Mouse (Mus musculus) hindbrain, embryonic 11.5 days (tissue): ENCODE measurements at regions not wholly inside any gene's neighbourhood (a gene's known extent, or its start where the extent isn't known, plus 50 kb on each side); places are given as distances from the start of the nearest gene placed in this dataset.
A peak's percentile ranks its signal among the peaks of the same experiment; 100 is the strongest.

ENCODE experiments used
- ATAC-seq: fragments of 200-750 bp; cut with Nextera tagmentation; 2 replicates; pipeline ENCODE4 v1.8.0; 2017; ENCODE audit warnings: mild to moderate bottlenecking, moderate TSS enrichment, moderate library complexity; ENCODE audit not compliant: low FRiP score
- DNase-seq: peaks from one replicate; pipeline ENCODE4 v3.0.0-alpha.2; 2015; ENCODE audit warnings: low spot score
- H3K27ac ChIP-seq: fragments of 300-500 bp; sonication (generic); 2 replicates; pipeline ENCODE4 v1.5.1; 2014; ENCODE audit warnings: mild to moderate bottlenecking, low read depth, low read length
- H3K27me3 ChIP-seq: fragments of 300-500 bp; sonication (generic); 2 replicates; pipeline ENCODE4 v1.6.1; 2014; ENCODE audit warnings: mild to moderate bottlenecking, low read length, moderate library complexity, mixed read lengths; ENCODE audit not compliant: control insufficient read depth, insufficient read depth
- H3K36me3 ChIP-seq: fragments of 300-500 bp; sonication (generic); 2 replicates; pipeline ENCODE4 v1.6.1; 2014; ENCODE audit warnings: mild to moderate bottlenecking, low read length, moderate library complexity, mixed read lengths; ENCODE audit not compliant: control insufficient read depth, insufficient read depth
- H3K4me1 ChIP-seq: fragments of 300-500 bp; sonication (generic); replicated peaks from 2 replicates; pipeline ENCODE4 v1.6.1; 2014; ENCODE audit warnings: low read length, mixed read lengths; ENCODE audit not compliant: control insufficient read depth, insufficient read depth
- H3K4me2 ChIP-seq: fragments of 300-500 bp; sonication (generic); replicated peaks from 2 replicates; pipeline ENCODE4 v1.6.1; 2014; ENCODE audit warnings: mild to moderate bottlenecking, low read depth, low read length
- H3K4me3 ChIP-seq: fragments of 300-500 bp; sonication (generic); 2 replicates; pipeline ENCODE4 v1.5.1; 2014; ENCODE audit warnings: low read depth, low read length
- H3K9ac ChIP-seq: fragments of 300-500 bp; sonication (generic); 2 replicates; pipeline ENCODE4 v1.6.1; 2014; ENCODE audit warnings: low read depth, low read length
- H3K9me3 ChIP-seq: fragments of 300-500 bp; sonication (generic); 2 replicates; pipeline ENCODE4 v1.6.1; 2016; ENCODE audit warnings: low read length; ENCODE audit not compliant: control insufficient read depth
- WGBS: fragments of 180-500 bp; shearing (Covaris S2); extraction: QIAGEN DNeasy Blood & Tissue Kit; methylation state at CpG from one replicate; pipeline ENCODE4 v1.1.7; 2014; 5-methylcytosine and 5-hydroxymethylcytosine counted together

DNA sequence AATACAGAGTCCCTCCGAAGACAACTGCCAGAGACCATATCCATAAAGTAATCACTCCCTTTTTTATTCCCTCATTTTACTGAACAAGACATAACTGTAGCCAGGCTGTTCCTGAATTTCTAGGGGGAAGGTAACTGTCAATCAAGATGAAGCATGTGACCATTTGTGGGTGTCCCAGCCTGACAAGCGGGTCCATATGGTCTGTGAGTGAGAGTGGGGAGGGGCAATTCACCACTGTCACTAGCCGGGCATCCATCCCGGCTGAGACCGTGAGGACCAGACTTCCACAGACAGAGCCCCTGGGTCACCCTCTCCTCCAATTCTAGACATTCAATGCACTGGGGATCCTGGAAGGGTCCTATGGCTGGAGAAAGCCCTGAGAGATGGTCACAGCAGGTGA, 54.6 kb downstream of the Gm11733 start:
- Histone ChIP-seq H3K9ac (no peak overlapping the region), H3K27me3 (peaks cover 2% of the 10 kb centered on the region; the same call in 1 of the 2 replicates), H3K9me3 (no peaks in the 10 kb centered on the region), H3K4me3 (no peak overlapping the region), H3K4me2 (no peak overlapping the region), H3K27ac (no peak overlapping the region), H3K4me1 (peaks cover 11% of the 10 kb centered on the region), H3K36me3 (no peaks in the 10 kb centered on the region)
- 74% methylated on average over 5 of the region's 5 CpGs for WGBS
- ATAC-seq = no peak
- no peak for DNase-seq

DNA sequence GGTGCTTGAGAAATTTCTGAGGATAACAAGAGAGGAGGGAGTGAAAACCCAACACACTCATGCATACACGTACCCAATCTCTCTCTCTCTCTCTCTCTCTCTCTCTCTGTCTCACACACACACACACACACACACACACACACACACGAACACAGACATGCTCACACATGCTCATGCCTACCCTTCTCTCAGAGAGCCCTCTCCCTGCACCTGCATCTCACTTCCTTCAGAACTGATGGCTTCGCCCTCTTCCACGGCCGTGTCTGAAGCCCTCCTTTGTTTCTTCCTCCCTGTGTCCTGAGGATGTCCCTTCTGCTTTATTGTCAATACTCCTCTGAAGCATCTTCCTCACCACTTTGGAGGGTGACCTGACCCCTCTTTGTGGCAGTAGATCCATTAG, 56.4 kb downstream of the Gm11733 start:
- Histone ChIP-seq H3K4me1 (peaks cover 11% of the 10 kb centered on the region), H3K4me2 (no peak overlapping the region), H3K27ac (peak overlapping the region; percentile 60; the same call in 1 of the 2 replicates), H3K27me3 (peaks cover 2% of the 10 kb centered on the region; the same call in 1 of the 2 replicates), H3K36me3 (no peaks in the 10 kb centered on the region), H3K9ac (no peak overlapping the region; the same call in 1 of the 2 replicates), H3K9me3 (no peaks in the 10 kb centered on the region), H3K4me3 (no peak overlapping the region)
- ATAC-seq (no peak), DNase-seq (peak; percentile 15)
- 29% methylated on average over 5 of the region's 5 CpGs for WGBS

DNA sequence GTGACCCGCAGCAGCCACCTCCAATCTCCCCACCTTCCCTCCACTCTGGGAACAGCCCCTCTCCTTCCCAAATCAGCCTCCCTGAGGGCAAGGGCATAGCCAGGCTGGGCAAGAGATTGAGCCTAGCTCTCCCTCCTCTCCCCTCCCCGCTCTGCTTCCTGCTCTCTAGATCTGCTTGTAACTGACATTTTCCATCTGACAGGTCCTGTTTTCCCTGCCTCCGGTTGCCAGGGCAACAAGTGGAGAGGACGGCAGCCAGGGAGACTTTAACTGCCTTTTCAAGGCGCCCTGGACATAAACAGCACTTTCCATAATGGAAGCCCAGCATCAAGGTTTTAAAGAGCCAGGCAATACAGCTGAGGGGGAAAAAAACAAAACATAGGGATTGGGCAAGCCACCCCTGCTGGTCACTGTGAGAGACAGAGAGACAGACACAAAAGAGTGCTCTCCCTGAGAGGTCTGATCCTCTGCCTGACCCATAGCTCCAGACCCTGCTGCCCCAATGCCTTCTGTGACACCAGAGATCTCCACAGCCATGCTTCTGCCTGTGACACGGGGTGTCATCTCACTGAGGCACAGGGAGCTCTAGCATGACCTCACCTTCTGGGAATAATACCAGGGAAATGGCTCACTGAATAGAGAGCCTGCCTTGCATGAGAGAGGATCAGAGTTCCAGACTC, 57.2 kb downstream of the Gm11733 start:
- no peak overlapping the region for H3K4me2 ChIP-seq
- 8% methylated on average over 6 of the region's 6 CpGs for WGBS
- peaks cover 11% of the 10 kb centered on the region for H3K4me1 ChIP-seq
- no peak overlapping the region for H3K9ac ChIP-seq
- H3K9me3 ChIP-seq = no peaks in the 10 kb centered on the region
- ATAC-seq (peak; percentile 75), DNase-seq (peak; percentile 76)
- peaks cover 2% of the 10 kb centered on the region; the same call in 1 of the 2 replicates for H3K27me3 ChIP-seq
- no peak overlapping the region for H3K4me3 ChIP-seq
- H3K36me3 ChIP-seq = no peaks in the 10 kb centered on the region
- peak overlapping the region; percentile 69 for H3K27ac ChIP-seq

DNA sequence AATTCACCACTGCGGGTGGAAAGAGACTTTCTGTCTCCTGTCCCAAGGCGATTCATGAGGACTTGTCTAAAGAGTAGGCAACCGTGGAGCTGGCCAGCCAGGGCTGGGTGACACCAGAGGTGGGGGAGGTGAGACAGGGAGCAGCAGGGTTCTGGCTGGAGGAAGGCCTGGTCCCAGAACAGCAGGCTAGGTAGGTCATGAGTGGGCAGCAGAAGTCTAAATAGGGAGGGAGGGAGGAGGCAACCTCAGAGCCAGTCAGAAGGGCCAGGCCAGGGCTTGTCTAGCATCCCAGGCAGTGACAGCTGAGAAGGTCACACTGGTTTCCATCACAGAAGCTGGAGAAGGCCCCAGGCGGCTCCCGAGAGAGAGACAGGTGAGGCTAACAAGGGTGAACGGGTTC, 59.0 kb downstream of the Gm11733 start:
- DNase-seq (no peak), ATAC-seq (no peak)
- no peaks in the 10 kb centered on the region for H3K9me3 ChIP-seq
- no peak overlapping the region for H3K4me2 ChIP-seq
- no peak overlapping the region for H3K27ac ChIP-seq
- H3K36me3 ChIP-seq = no peaks in the 10 kb centered on the region
- H3K4me3 ChIP-seq = no peak overlapping the region
- peaks cover 2% of the 10 kb centered on the region; the same call in 1 of the 2 replicates for H3K27me3 ChIP-seq
- H3K4me1 ChIP-seq = peaks cover 11% of the 10 kb centered on the region
- 39% methylated on average over 6 of the region's 6 CpGs for WGBS
- H3K9ac ChIP-seq = no peak overlapping the region

DNA sequence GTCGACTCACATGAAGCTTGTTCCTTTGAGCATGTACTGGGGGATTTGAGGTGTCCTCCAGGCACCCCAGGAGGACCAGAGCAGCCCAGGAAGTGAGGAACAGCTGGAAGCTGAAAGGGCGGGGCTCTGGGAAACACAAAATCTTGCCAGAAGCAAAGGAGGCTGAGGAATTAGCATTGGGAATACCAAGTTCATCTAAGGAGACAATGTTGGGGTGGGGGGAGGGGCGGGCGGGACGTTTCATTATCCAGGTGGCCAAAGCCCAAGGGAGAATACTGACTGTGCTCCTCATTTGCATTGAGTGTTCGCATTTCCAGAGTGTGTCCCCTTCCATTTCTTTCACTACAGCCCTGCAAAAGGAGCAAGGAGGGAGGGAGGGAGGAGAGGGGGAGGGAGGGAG, 60.3 kb downstream of the Gm11733 start:
- Histone ChIP-seq H3K36me3 (no peaks in the 10 kb centered on the region), H3K27ac (no peak overlapping the region), H3K4me1 (peaks cover 11% of the 10 kb centered on the region), H3K4me2 (no peak overlapping the region), H3K4me3 (no peak overlapping the region), H3K9ac (no peak overlapping the region), H3K9me3 (no peaks in the 10 kb centered on the region), H3K27me3 (peaks cover 2% of the 10 kb centered on the region; the same call in 1 of the 2 replicates)
- ATAC-seq (no peak), DNase-seq (no peak)
- WGBS = 32% methylated on average over 6 of the region's 6 CpGs

DNA sequence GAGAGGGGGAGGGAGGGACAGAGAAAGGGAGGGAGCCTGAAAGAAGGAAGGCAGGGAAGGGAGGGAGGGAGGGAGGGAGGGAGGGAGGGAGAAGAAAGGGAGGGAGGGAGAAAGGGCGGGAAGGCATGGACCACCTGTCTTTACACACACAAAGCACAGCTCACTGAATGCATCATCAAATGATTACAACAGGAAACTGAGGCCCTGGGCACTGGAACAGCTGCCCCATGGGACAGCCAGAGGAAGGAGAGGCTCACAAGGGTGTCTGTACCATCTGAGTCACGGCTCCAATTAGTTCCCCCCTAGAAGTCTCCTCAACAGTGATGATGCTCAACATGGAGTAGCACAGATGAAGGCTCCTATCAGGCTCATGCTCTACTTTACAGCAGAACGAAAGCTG, 60.8 kb downstream of the Gm11733 start:
- no peak overlapping the region for H3K9ac ChIP-seq
- no peak overlapping the region for H3K4me3 ChIP-seq
- no peaks in the 10 kb centered on the region for H3K36me3 ChIP-seq
- no peak overlapping the region for H3K27ac ChIP-seq
- peaks cover 11% of the 10 kb centered on the region for H3K4me1 ChIP-seq
- H3K27me3 ChIP-seq = peaks cover 2% of the 10 kb centered on the region; the same call in 1 of the 2 replicates
- no peaks in the 10 kb centered on the region for H3K9me3 ChIP-seq
- H3K4me2 ChIP-seq = no peak overlapping the region
- no peak for DNase-seq
- WGBS = 57% methylated on average over 3 of the region's 3 CpGs
- ATAC-seq = no peak

DNA sequence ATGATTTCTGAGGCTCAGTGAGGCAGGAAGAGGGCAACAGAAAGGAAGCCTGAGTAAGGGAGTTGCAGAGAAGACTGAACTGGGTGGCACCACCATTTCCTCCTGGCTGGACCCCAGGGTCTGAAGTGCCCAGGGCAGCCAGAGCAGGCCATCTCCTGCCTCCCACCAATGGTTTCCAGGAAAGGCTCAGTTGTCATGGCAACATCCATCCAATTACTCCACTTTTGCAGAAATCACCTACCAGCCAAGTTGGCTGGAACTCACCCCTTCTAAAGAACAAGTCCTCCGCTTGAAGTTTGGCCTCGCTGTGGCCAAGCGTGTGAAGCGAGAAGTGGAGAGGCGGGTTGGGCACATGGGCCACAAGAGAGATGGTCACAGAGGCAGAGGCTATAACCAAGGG, 67.8 kb downstream of the Gm11733 start:
- Histone ChIP-seq H3K9me3 (no peaks in the 10 kb centered on the region), H3K4me3 (no peak overlapping the region), H3K4me2 (no peak overlapping the region), H3K27ac (no peak overlapping the region), H3K9ac (no peak overlapping the region), H3K36me3 (no peaks in the 10 kb centered on the region), H3K4me1 (no peaks in the 10 kb centered on the region), H3K27me3 (no peaks in the 10 kb centered on the region)
- no peak for ATAC-seq
- DNase-seq = no peak
- WGBS = 94% methylated on average over 5 of the region's 5 CpGs

DNA sequence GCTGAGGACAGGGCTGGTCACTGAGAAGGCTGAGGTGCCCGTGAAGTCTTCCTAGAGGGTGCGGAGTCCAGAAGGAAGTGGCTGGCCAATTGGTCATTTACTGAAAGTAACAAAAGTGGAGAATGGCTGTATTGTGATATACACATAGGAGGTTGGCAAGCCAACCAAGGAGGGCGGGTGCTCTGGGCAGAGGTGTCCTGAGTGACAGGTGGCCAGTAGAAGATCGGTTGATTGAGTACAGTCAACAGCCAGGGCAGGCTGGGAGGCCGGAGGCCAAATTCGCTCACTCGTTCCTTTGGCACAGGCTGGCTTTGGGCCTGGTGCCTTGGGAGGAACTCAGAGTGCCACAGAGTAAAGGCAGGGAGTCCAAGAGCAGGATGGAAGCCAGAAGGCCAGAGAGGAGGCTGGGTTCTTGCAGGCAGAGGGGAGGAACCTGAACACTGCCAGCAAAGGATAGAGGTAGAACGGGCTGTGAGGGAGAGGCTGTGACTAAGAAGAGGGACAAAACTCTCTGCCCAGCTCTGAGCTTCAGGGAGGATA, 68.3 kb downstream of the Gm11733 start:
- no peak overlapping the region for H3K27ac ChIP-seq
- no peaks in the 10 kb centered on the region for H3K36me3 ChIP-seq
- H3K4me1 ChIP-seq = no peaks in the 10 kb centered on the region
- H3K9ac ChIP-seq = no peak overlapping the region
- H3K9me3 ChIP-seq = no peaks in the 10 kb centered on the region
- no peak overlapping the region for H3K4me3 ChIP-seq
- H3K27me3 ChIP-seq = no peaks in the 10 kb centered on the region
- 93% methylated on average over 8 of the region's 8 CpGs for WGBS
- no peak overlapping the region for H3K4me2 ChIP-seq
- no peak for DNase-seq
- no peak for ATAC-seq

DNA sequence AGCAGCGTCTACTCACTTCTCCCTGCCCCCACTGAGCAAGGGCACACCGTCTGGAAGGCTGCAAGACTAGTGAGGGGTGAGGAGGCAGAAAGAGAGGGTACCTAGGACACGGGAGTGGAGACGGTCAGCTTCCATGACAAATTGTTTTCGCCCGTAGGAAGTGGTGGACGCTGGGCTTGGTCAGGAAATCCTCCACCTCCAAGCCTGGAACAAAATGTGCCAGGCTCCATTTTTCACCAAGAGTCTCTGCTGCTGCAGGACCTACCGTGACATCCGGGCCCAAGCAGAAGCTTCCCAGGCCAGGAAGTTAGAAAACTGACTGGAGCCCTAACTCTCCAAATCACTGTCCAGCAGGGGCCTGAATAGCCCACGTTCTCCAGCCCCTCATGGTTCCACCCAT, 69.9 kb downstream of the Gm11733 start:
- Histone ChIP-seq H3K9me3 (no peaks in the 10 kb centered on the region), H3K27me3 (no peaks in the 10 kb centered on the region), H3K36me3 (no peaks in the 10 kb centered on the region), H3K4me1 (no peaks in the 10 kb centered on the region), H3K4me3 (no peak overlapping the region), H3K27ac (no peak overlapping the region), H3K9ac (no peak overlapping the region), H3K4me2 (no peak overlapping the region)
- WGBS = 56% methylated on average over 10 of the region's 10 CpGs
- DNase-seq (no peak), ATAC-seq (no peak)
